Mouse (Mus musculus): ENCODE measurements at regions not wholly inside any gene's neighbourhood (a gene's known extent, or its start where the extent isn't known, plus 50 kb on each side); places are given as distances from the start of the nearest gene placed in this dataset.

DNA sequence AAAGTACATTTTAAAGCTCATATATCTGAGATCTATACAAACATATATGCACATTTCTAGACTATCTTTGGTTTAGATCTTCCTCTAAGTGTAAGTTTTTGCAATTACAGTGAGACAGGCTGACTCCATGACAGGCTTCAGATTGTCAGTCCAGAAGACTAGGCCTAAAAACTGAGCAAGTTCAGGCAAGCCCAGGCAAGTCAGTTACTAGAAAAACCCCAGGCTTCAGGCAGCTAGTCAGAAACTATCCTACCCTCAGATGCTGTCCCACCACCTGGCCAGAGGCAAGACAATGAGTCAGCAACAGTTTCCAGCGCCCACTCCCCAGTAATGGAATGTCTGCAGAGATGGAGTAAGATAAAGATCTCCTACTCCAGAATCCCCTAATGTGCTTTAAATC lies 53.4 kb upstream of the Qrfpr start:
- no peak for DNase-seq (ENCODE audit: low spot score)
